Mouse (Mus musculus) heart, postnatal 4 days (tissue): Measurements from ENCODE around the gene Dock3. TPM values are rescaled to one million over a fixed set of nuclear protein-coding genes. Genes with fewer than 3 reads are reported as not detected.

Experiments used
- DNase-seq: peaks from one replicate; pipeline ENCODE4 v3.0.0; 2021
- total RNA-seq, 2 experiments: library from RNA; stranded (reverse); gene quantifications; 2 replicates each; pipeline ENCODE4 v1.2.3; 2021

Dock3 gene
- total RNA-seq: 1 to 10 TPM; 1.3 to 1.5 TPM

GRCm38 (mm10) chr9:107231539-107232139, at the start of gene Dock3:
Dock3 (minus strand) TSS chr9:107231909.
- DNase-seq: peak; percentile 65

DNA sequence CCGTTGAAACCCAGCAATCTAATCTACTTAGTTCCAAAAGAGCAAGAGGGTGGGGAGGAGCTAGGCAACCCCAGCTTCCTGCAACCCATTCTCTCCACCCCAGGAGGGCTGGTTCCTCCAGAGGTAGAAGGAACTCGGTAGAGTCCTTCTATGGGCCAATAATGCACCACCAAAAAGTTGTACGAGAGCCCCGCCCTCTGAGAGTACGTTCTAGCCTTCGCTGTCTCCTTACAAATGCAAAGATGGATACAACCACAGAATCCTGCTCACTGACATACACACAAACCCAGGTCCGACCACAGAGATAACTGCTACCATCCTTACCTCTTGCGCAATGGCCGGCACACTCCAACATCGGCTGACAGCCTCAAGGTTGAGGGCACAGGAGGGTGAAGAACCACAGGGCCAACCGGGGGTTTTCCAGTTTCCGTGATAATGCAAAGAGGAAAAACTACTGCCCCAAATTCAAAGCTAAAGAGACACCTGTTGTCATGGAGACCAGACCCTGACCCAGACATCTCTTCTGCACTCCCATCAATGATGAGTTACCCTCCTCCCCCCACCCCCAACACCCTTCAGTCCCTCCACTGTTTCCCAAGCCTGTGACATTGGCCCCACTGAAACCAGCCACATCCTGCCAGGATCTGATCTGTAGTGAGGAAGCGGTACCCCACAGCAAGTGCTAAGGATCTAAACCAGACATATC, 48.8 kb upstream of the Dock3 start:
- no peak for DNase-seq

- DNase-seq: peak; percentile 40
Observed at GRCm38 (mm10) chr9:107279378-107280321, 47.9 kb upstream of the Dock3 start.

GRCm38 (mm10) chr9:107278527-107279377, 47.0 kb upstream of the Dock3 start:
- peak; percentile 58 for DNase-seq

- DNase-seq: no peak
Observed at GRCm38 (mm10) chr9:107278126-107278525, 46.4 kb upstream of the Dock3 start.

- no peak for DNase-seq
Observed at GRCm38 (mm10) chr9:107277603-107278002, 45.9 kb upstream of the Dock3 start.

- DNase-seq: peak; percentile 30
Observed at GRCm38 (mm10) chr9:107275710-107276109, 44.0 kb upstream of the Dock3 start.

DNA sequence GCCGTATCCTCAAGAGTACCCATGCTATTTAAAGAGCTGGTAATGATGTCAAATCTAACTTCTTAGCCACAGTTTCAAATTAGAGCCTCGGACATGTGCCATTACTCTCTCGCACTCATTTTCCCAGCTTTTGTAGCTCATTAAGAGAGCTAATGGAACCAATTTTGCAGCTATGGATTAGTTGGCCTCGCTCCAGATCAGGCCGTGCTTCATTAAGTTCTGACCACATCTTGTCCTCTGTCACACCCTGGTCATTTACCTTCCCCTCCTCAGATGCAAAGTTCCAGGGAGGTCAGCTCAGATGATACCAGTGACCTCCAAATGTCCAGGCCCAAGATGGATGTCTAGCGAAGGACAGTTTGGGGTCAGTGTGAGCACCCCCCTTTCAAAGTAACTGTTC, 43.0 kb upstream of the Dock3 start:
- no peak for DNase-seq

GRCm38 (mm10) chr9:107273184-107273583, 41.5 kb upstream of the Dock3 start:
- DNase-seq: no peak

- DNase-seq: no peak
Observed at GRCm38 (mm10) chr9:107272284-107272683, 40.6 kb upstream of the Dock3 start.

DNA sequence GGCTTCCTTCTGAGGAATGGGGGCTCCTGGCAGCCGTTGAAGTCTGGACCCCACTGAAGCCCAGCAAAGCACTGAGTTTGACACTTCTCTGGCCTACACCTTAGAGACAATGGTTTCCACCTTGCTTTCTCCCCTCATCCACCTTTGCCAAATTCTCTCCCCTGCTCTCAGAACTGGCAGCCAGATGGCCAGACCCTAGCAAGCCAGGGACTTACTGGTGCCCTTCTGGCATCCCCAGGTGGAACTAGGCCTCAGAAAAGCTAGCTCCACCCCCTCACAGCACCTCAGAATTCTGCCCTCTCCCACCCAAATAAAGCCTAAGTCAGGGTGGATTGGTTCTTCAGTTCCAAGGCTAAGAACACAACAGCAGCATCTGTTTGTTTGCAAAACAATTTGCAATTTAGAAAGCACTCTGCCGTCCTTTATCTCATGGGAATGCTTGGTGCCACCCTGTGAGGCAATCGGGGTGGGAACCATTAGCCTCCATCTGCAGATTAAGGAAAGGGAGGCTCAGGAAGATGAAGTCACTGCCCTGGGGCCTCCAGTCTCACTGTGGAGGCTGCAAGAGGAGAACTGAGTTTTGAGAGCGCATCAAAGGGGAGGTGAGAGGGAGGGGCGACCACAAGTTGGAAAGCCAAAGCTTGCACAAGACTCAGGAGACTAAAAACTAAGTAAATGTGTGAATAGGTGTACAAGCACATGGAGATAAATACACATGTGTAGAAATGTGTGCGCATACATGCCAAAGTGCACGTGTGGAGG, 39.6 kb upstream of the Dock3 start:
- no peak for DNase-seq

- no peak for DNase-seq
Observed at GRCm38 (mm10) chr9:107269772-107270171, 38.1 kb upstream of the Dock3 start.

DNA sequence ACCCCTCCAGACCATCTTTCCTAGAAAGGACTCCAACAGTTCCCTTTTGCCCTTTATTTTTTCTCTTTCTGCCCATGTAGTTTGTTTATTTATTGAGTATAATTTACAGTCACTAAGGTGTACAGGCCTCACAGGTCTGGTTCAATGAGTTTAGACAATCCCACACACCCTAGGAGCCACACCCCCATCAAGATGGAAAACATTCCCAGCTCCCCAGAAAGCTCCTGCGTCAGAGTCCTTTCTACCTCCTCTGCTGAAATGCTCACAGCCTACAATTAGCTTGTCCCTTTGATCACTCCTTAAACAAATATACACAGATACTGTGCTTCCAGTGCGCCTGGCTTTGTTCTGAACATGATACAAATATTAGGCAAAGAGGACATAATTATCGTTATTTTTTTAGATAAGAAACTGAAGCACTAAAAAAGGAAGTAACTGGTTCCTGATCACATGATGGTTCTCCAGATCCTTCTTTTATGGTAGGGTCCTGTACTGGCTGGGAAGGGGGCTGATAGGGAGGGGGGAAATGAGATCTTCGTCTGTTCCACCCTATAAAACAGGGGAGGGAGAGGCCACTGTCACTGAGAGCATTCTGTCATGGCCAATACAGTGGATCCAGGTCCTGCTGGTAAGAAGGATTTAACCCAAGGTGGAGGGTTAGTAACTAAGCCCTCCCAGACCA, 36.2 kb upstream of the Dock3 start:
- DNase-seq: no peak

DNA sequence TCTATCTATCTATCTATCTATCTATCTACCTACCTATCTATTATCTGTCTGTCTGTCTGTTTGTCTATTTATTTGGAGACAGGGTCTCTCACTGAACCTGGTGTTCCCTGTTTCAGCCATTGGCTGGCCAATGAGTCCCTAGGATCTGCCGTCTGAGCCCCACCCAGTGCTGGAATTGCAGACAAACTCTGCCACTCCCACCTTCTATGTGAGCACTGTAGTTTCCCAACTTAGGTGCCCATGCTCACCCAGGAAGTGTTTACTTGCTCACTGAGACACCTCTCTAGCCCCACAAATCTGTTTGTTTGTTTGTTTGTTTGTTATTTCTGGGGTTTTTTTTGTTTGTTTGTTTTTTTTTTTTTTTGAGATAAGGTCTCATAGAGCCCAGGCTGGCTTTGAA, 35.3 kb upstream of the Dock3 start:
- DNase-seq: no peak

GRCm38 (mm10) chr9:107264731-107265130, 33.0 kb upstream of the Dock3 start:
- no peak for DNase-seq

DNA sequence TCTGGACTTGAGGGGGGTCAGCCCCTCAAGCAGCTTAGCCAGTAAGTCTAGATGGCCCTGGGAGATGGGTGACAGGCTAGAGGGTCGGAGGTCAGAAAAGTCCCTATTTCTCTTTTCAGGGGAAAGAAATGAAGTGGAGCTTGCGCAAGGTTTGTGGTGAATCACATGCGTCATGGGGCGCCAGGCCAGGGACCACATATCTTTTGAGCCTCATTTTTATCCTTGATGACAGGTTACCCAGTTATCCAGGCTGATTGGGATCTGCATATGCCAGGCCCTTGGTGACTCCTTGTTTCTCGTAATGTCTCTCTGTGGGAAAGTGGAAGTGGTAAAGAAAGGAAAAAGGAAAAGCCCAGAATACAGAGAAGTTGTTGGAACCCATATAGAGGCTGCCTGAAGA, 32.2 kb upstream of the Dock3 start:
- no peak for DNase-seq

- no peak for DNase-seq
Observed at GRCm38 (mm10) chr9:107262375-107262774, 30.7 kb upstream of the Dock3 start.

GRCm38 (mm10) chr9:107261792-107262191, 30.1 kb upstream of the Dock3 start:
- DNase-seq: no peak

DNA sequence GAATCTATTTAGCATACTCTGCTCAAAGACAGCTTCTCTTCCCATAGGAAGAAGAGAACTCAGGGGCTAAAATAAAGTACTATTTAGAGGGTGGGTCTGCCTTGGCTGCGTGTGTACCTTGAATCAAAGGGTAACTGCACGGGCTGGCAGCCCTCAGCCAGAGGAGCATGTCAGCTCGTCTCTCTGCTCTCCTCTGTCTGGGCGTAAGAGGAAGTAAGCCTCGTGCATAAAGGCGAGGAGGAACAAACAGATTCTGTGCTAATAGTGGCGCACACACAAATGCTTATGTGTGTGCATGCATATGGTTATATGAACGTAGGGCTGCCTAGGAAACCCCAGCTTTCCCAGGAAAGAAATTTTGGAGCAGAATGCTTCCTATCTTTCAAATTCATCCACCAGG, 29.1 kb upstream of the Dock3 start:
- DNase-seq: no peak

- no peak for DNase-seq
Observed at GRCm38 (mm10) chr9:107260429-107260828, 28.7 kb upstream of the Dock3 start.

GRCm38 (mm10) chr9:107259571-107259970, 27.9 kb upstream of the Dock3 start:
- DNase-seq: peak; percentile 47
